ENCODE assay signal across 7 mouse cellular contexts in genomic region chr2:22864394-22865037, GRCm38 (mm10). TPM values are rescaled to one million over a fixed set of nuclear protein-coding genes. Genes with fewer than 3 reads are reported as not detected.
DNase-seq lines count a peak whose midpoint lies in the region; ATAC-seq lines count a peak whose summit lies in the region.
"Not testable (repeated sequence)": the region's sequence is repeated elsewhere in the genome, so short reads cannot be mapped to it uniquely, and the experiment has no call there.

No protein-coding gene starts in this region.

- H3K4me2 ChIP-seq in midbrain, embryonic 15.5 days: not testable (repeated sequence)

- not testable (repeated sequence) for H3K27ac ChIP-seq in limb, embryonic 10.5 days; midbrain, embryonic 15.5 days

- not testable (repeated sequence) for H3K9ac ChIP-seq in midbrain, embryonic 15.5 days

- not testable (repeated sequence) for H3K27me3 ChIP-seq in limb, embryonic 10.5 days (ENCODE audit: low read depth, poor library complexity, severe bottlenecking); midbrain, embryonic 15.5 days (replicated peaks)

- H3K4me3 ChIP-seq in limb, embryonic 10.5 days; midbrain, embryonic 15.5 days: not testable (repeated sequence)

- ATAC-seq in midbrain, embryonic 15.5 days (replicated peaks): peak; percentile 97

- H3K9me3 ChIP-seq in limb, embryonic 10.5 days (replicated peaks); midbrain, embryonic 15.5 days: not testable (repeated sequence)

- H3K36me3 ChIP-seq in limb, embryonic 10.5 days; midbrain, embryonic 15.5 days (replicated peaks): not testable (repeated sequence)

- WGBS in limb, embryonic 10.5 days: 8% methylated on average over 6 of the region's 6 CpGs
- WGBS in midbrain, embryonic 15.5 days: 3% methylated on average over 6 of the region's 6 CpGs

- DNase-seq in adrenal gland, postnatal 10 days: peak; percentile 81
- DNase-seq in embryo, embryonic 9.5 days (ENCODE audit: extremely low spot score): peak; percentile 61
- DNase-seq in gastrocnemius, postnatal 4 days (ENCODE audit: low spot score in 2 of 2): peak; percentile 42 to 49
- peak; percentile 48 for DNase-seq in kidney, adult 18-20 months
- DNase-seq in limb, embryonic 10.5 days (ENCODE audit: low spot score): peak; percentile 74
- DNase-seq in spleen, adult 18-20 months: peak; percentile 31 to 59

- H3K4me1 ChIP-seq in limb, embryonic 10.5 days; midbrain, embryonic 15.5 days: not testable (repeated sequence)

RNA-seq across cellular contexts. Expression of gene Pdss1, which starts 30.8 kb away (rescaled TPM):
- total RNA-seq in adrenal gland, postnatal 10 days (2021): 10 to 100 TPM; 17.8 to 22.0 TPM
- total RNA-seq in gastrocnemius, postnatal 4 days (2021): 10 to 100 TPM; 14.9 to 20.3 TPM
- polyA plus RNA-seq in limb, embryonic 10.5 days (2016; fragmentation: Nextera tagmentation; extraction: Ambion mirVana): 19.1 and 21.8 TPM in 2 replicates
- polyA plus RNA-seq in midbrain, embryonic 15.5 days (2015; fragmentation: Nextera tagmentation; extraction: Ambion mirVana): 24.8 and 28.6 TPM in 2 replicates
